Mouse (Mus musculus) left cerebral cortex, adult 2 months (tissue): ENCODE measurements at regions not wholly inside any gene's neighbourhood (a gene's known extent, or its start where the extent isn't known, plus 50 kb on each side); places are given as distances from the start of the nearest gene placed in this dataset.

Experiments used
- DNase-seq, 2 experiments: peaks; one replicate each; pipeline ENCODE4 v3.0.0; 2021 to 2022; ENCODE audit warnings: low spot score in 2 of 2, mixed read lengths in 1 of 2; ENCODE audit errors: extremely low spot score in 1 of 2
- H3K27ac ChIP-seq: fragments of 200-600 bp; 2 replicates; pipeline ENCODE4 v1.8.1; 2022
- H3K4me3 ChIP-seq: fragments of 200-600 bp; 2 replicates; pipeline ENCODE4 v1.8.1; 2022
- CTCF ChIP-seq: fragments of 200-600 bp; IDR thresholded peaks from 2 replicates; pipeline ENCODE4 v1.8.1; 2022; ENCODE audit warnings: antibody characterized with exemption, mild to moderate bottlenecking, moderate library complexity
- intact Hi-C: fragments of 180-260 bp; cut with DNase I; formaldehyde crosslinking; loops from one replicate; pipeline ENCODE4 v1.15.1; 2025

GRCm38 (mm10) chr4:34403061-34403460 is 147.7 kb upstream of the Akirin2 start:
- H3K4me3 ChIP-seq, result no peak overlapping the region
- intact Hi-C loops, result no loop called here
- no peak overlapping the region for H3K27ac ChIP-seq
- TF ChIP-seq CTCF, result no peak
- DNase-seq, result no peak

- no peak for DNase-seq
- no peak for TF ChIP-seq CTCF
- Histone ChIP-seq H3K27ac (no peak overlapping the region), H3K4me3 (no peak overlapping the region)
- intact Hi-C loops, result no loop called here
Measured at GRCm38 (mm10) chr4:34407181-34407580, 143.6 kb upstream of the Akirin2 start.

- intact Hi-C loops, result no loop called here
- no peak overlapping the region for H3K4me3 ChIP-seq
Measured at GRCm38 (mm10) chr4:34420970-34421369, 129.8 kb upstream of the Akirin2 start.

GRCm38 (mm10) chr4:34424131-34424646 is 126.5 kb upstream of the Akirin2 start:
- no peak overlapping the region for H3K27ac ChIP-seq
- H3K4me3 ChIP-seq, result no peak overlapping the region
- no peak for TF ChIP-seq CTCF
- DNase-seq, result no peak
- intact Hi-C loops, result no loop called here

More at GRCm38 (mm10) chr4:34420970-34421369, 129.8 kb upstream of the Akirin2 start:
- no peak for DNase-seq
- TF ChIP-seq CTCF, result no peak
- no peak overlapping the region for H3K27ac ChIP-seq

GRCm38 (mm10) chr4:34429003-34429402 is 121.7 kb upstream of the Akirin2 start:
- intact Hi-C loops, result no loop called here
- no peak overlapping the region for H3K27ac ChIP-seq
- no peak for DNase-seq
- no peak for TF ChIP-seq CTCF
- no peak overlapping the region for H3K4me3 ChIP-seq

GRCm38 (mm10) chr4:34429456-34430235 is 121.1 kb upstream of the Akirin2 start:
- DNase-seq, result peak in 1 of 2 experiments; percentile 14
- peak; percentile 15 for TF ChIP-seq CTCF
- H3K27ac ChIP-seq, result no peak overlapping the region
- peak overlapping the region; percentile 2; the same call in 1 of the 2 replicates for H3K4me3 ChIP-seq
- intact Hi-C loops, result no loop called here

GRCm38 (mm10) chr4:34437316-34437715 is 113.4 kb upstream of the Akirin2 start:
- intact Hi-C loops, result no loop called here
- no peak for TF ChIP-seq CTCF
- Histone ChIP-seq H3K4me3 (no peak overlapping the region), H3K27ac (no peak overlapping the region)
- DNase-seq, result no peak

GRCm38 (mm10) chr4:34449582-34449981 is 101.2 kb upstream of the Akirin2 start:
- no peak for TF ChIP-seq CTCF
- Histone ChIP-seq H3K27ac (no peak overlapping the region), H3K4me3 (no peak overlapping the region)
- intact Hi-C loops, result no loop called here
- DNase-seq, result no peak

GRCm38 (mm10) chr4:34462591-34462990 is 88.1 kb upstream of the Akirin2 start:
- H3K27ac ChIP-seq, result no peak overlapping the region
- no peak for TF ChIP-seq CTCF
- no peak for DNase-seq
- no peak overlapping the region for H3K4me3 ChIP-seq
- intact Hi-C loops, result no loop called here

- no peak for DNase-seq
- TF ChIP-seq CTCF, result no peak
- intact Hi-C loops, result no loop called here
- H3K4me3 ChIP-seq, result no peak overlapping the region
- H3K27ac ChIP-seq, result no peak overlapping the region
Measured at GRCm38 (mm10) chr4:34465845-34466244, 84.9 kb upstream of the Akirin2 start.

GRCm38 (mm10) chr4:34466309-34466708 is 84.4 kb upstream of the Akirin2 start:
- intact Hi-C loops, result no loop called here
- Histone ChIP-seq H3K27ac (no peak overlapping the region), H3K4me3 (no peak overlapping the region)
- no peak for DNase-seq
- TF ChIP-seq CTCF, result no peak

- intact Hi-C loops, result no loop called here
- no peak overlapping the region for H3K4me3 ChIP-seq
- no peak for TF ChIP-seq CTCF
- DNase-seq, result no peak
- no peak overlapping the region for H3K27ac ChIP-seq
Measured at GRCm38 (mm10) chr4:34468096-34468495, 82.6 kb upstream of the Akirin2 start.
